Mouse (Mus musculus) urinary bladder, postnatal 36 days (tissue): ENCODE data around the gene Hscb.
"Not testable (repeated sequence)": the region's sequence is repeated elsewhere in the genome, so short reads cannot be mapped to it uniquely, and the experiment has no call there.

Experiments
- DNase-seq, 2 experiments: peaks; one replicate each; pipeline ENCODE4 v3.0.0; 2022; ENCODE audit warnings: low spot score in 2 of 2, mixed read lengths in 1 of 2

The Hscb gene

DNA sequence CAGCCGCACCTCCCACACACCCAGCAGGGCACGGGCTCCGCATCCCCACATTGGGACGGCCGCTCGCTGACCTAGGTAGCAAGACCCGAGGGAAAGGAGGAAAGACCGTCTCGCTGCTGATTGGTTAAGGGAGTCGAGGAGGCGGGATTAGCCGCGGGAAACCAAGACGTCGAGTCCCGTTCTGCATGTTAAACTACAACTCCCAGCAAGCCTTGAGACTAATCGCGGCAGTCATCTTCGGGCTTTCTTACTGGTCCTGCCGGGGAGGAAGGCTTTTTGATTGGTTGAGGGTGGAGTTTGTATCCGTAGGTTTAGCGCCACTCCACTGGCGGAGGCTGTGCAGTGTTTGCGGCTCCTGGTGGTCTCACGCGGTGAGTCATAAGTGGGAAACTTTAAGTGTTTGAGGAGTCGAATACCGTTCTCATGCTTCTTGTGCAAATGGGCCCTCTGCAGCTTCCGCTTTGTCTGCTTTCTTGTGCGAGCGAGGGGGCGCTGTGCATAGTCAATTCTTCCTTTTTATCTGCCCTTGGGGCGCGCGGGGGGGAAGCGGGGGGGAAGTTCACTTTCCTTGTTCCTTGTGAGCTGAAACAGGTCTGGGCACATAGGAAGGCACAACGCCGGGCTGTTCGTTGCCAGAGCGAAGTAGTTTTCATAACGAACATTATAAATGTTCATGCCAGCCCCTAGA is at the start of gene Hscb, which contains the start of gene Chek2:
Gene Hscb, minus strand, starts transcription at position 100 of the 688 bp plus-strand sequence.
Gene Chek2, plus strand, starts transcription at position 302 of the 688 bp plus-strand sequence.
- DNase-seq: peak; percentile 95 to 98

DNA sequence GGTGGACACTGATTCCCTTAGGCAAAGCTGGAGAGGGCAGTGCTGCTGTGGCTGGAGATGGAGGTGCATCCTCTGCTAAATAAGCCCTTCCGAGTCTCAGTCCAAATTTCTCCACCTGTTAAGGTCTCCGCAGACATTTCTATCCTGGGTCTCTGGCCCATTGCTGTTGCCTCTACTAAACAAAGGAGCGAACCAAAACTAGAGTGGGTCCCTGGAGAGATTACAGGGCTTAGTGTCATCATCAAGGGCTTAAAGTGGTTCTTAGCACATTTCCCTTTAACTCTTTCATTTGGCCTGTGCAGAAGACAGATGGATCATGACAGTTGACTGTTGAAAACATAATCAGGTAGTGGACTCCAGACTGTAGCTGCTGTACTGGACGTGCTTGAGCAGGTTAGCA is 49.0 kb upstream of the Hscb start:
- no peak for DNase-seq

DNA sequence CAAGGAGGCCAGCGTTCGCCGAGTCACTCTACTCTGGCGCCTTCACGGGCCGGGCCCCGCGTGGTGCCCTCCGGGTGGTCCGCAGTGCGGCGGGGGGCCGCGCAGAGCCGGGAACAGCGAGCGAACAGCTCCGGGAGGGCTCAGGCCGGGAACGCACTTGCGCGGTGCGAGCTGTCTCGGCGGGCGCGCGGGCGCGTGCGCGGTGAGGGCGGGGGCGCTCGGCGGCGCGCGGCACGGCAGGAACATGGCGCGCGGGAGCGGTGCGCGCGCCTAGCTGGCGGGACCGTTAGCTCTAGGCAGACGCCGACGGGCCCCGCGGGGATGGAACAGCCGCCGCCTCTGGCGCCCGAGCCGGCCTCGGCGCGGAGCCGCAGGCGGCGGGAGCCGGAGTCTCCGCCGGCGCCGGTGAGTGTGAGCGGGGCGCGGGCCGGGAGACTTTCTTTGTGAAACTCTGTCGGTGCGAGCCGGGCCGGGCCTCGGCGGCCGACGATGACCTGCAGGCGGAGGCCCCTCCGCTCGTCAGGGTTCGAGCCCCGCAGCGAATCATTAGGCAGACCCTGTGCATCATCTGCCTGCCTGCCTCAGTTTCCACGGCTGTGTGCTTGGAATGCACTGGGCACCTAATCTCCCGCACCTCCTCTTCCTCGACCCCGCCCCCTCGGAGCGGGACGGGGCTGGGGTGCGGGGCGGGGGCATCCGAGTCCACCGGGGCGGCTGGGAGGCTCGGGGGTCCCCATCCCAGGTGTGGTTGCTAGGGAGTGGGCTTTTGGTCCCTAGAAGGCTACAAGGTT is 40.2 kb upstream of the Hscb start, which contains the start of gene Ttc28:
Gene Ttc28, plus strand, starts transcription at position 220 of the 791 bp plus-strand sequence.
- DNase-seq: peak; percentile 76 to 83

DNA sequence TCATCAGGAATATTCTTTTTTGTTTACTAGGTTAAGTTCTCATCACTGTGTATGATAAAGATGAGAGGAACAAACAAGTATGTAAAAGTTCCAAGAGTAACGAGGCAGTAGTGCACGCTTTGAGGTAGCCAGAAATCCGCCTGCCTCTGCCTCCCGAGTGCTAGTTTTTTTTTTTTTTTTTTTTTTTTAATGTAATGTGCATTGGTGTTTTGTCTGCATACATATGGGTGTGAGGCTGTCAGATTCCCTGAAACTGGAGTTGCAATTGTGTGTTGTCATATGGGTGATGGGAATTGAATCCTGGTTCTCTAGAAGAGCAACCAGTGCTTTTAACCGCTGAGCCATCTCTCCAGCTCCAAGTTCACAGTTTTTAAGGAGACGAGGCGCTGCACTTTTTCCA is 39.5 kb upstream of the Hscb start:
- no peak for DNase-seq

DNA sequence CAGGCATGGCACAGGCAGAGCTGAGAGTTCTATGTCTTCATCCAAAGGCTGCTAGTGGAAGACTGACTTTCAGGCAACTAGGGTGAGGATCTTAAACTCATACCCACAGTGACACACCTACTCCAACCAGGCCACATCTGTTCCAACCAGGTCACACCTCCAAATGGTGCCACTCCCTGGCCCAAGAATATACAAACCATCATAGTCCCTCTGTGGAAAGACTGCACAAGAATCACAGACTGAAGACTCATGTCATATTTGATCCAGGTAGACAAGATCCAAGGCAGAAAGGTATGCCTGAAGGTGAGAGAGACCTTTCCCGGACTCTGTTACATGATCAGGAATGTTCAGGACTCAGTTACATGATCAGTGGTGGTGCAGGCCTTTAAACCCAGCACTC is 38.9 kb upstream of the Hscb start:
- DNase-seq: not testable (repeated sequence)

DNA sequence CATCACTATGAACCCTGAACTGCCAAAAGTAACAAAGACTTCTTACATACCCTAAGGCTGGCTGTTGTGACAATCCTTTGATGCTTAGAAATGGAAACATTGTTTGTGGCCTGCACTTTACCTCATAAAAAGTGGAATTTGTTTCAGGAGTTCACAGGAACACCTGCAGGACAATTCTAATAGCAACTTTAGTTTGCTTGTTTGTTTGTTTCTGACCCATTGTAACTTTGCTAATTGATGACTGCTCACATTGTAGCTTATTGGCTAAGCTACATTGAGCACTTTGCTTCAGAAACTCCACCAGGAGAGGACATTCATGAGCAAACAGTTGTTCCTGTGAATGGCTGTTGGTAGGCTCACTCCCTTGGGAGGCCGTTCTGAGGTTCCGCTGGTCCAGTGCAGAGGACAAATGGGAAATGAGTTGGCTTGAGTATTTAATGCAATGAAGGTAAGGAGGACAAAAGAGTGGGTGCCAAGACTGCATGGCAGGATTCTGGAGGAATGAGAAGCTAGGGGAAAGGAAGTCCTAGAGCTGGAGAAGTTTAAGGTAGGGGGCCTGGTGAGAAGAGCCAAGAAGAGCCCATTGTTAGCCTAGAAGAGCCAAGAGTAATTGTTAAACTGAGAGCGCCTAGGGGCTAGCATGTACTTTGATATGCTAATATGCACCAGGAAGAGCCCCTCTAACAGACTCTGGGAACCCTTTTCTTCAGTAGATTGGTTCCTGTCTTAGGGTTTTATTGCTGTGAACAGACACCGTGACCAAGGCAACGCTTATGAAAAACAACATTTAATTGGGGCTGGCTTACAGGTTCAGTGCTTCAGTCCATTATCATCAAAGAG is 38.3 kb upstream of the Hscb start:
- DNase-seq: no peak

DNA sequence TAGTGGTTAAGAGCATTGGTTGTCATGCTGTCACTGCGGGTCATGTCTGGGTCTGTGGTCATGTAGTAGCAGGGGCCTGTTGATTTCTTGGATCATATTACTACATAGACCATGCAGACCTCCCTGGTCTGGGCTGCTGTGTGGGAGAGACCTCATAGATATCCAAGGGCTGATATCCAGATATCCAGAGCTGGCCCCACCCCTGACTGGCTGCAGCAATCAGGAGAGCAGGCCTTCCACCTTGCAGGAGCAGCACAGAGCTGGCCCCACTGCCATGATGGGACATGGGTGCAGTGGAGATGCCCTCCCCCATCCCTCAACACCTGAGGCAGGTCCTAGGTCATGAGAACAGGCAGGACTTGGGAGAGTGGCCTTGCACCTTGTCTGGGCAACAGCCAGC is 35.7 kb upstream of the Hscb start:
- no peak for DNase-seq

DNA sequence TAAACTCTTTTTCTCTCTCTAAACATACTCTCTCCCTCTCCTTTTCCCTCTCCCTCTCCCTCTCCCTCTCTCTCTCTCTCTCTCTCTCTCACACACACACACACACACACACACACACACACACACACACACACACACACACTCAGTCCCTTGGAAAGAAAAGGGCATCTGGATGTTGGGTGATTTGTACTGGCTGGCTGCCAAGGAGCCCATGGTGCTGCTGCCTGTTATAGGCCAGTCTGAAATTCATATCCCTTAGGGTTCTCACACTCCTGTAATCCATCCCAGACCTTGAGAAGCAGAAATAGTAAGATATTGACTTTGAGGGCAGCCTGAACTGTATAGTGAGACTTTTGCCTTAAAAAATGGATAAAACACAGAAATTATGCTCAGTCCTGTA is 35.1 kb upstream of the Hscb start:
- DNase-seq: no peak

DNA sequence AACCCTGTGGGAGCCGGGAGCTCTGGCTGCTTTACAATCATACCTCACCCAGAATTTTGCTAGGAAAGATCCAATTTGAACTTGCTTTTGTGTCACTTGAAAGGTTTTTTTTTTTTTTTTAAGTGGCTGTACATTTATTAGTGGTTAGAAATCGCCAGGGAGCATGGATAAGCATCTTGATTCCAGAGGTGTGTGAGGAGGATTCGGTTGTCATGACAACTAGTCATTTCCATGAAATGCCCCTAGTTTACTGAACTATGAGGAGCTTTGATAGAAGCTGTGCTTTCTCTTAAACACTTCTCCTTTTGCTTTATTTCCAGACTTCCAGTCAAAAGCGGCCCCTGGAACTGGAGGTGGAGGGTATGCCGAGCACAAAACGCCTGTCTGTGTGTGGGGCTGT is 33.6 kb upstream of the Hscb start:
- no peak for DNase-seq

DNA sequence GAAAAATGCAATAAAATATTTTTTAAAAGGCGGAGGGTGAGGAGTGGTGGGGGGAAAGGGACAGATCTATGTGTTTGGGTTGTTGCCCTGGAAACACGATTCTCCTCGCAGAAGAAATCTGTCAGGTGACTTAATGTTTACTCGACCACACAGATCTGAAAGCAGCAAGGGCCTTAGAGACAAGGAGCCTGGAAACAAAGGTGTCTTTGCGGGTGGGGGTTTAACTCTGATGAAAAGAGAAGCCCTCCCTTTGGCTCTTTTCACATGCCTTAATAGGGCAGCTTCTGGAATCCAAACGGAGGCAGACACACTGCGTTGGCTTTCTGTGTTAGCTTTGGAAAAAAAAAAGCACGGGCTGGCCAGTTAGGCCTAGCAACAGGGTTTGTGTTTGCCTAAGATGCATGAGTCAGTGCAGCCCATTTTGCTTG is 29.7 kb upstream of the Hscb start:
- peak; percentile 24 to 42 for DNase-seq

DNA sequence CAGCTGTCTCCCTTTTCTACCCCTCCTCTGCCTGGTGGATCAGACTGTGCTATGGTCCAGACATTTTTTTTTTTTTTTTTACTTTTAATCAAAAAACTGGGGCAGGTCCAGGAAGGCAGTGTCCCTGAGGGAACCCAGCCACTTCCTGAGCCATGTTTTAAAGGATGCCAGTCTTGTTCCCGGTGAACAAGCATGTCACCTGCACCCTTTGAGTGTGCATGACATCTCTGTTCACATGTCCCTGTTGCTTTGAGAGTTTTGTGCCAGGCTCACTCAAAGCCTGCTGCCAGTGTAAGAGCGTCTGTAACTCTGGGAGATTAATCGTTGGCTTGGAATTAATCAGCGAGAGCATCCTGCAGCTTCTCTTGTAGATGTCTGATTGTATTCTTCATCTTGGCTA is 28.9 kb upstream of the Hscb start:
- no peak for DNase-seq

DNA sequence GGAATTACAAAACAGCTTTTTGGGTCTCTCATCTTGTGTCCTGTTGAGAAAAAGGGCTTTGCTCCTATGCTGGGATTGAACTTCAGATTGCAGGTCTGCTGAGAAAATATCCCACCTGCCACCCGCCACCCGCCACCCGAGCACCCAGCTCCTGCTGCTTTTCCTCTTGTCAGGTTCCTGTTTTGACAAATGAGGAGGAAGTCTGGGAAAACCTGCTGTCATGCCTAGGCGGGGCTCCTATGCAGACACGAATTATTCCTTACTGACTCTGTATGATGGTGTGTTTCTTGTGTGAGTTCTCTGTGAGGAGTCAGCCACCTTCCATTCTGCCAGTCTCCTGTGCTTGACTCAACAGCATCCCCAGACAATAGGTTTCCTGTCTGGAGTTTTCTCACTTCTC is 20.9 kb upstream of the Hscb start:
- DNase-seq: no peak

DNA sequence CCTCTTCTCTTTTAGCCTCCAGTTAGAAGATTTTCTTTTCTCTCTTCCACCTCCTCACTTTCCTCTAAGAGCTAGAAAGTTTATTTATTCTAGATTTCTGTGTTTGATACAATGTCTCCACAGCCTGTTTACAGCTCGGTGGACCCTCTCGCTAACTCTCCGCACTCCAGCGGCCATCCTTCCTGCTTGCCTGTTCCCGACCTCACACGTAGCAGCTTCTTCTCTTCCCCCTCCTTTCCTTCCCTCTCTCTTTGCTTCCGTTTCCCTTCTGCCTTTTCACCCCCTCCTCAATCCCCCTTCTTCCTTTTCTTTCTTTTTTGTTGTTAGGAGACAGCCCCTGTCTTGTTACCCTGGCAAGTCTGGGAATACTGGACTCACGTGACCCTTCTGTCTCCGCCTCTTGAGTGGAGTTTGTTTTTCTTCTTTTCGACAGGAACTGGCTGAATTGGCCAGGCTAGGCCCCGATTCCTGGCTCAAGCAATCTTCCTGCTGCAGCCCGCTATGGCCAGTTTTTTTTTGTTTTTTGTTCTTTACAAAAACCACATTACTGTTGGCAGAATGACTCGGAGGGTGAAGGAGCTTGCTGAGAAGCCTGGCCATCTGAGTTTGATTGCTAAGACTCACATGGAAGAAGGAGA is 19.6 kb upstream of the Hscb start:
- DNase-seq: peak in 1 of 2 experiments; percentile 65

DNA sequence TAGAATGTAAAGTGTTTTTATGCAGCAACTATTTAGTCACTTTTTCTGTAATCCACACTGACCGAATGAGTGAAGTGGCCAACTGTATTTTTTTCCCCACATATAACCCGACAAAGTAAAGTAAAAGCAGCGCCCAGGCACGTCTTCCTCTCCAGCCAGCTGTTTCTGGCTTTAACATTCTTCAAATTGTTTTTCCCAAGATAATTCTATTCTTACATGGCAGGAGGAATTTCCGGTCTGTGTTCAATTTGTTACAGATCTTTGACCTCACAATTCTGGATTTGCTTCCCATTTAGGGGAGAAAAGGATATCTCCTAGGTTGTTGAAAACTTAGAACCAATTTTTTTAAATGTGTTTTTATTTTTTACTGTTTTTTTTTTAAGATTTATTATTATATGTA is 17.5 kb upstream of the Hscb start:
- no peak for DNase-seq

DNA sequence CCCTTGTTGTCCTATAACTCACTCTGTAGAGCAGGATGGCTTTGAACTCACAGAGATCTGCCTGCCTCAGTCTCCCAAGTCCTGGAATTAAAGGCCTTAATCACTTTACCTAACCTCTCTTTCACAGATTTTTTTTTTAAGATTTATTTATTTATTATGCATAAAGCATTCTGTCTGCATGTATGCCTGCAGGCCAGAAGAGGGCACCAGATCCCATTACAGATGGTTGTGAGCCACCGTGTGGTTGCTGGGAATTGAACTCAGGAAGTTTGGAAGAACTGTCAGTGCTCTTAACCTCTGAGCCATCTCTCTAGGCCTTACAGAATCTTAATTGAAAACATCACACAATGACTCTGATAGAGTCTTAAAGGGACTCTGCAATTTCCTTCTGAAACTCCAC is 13.4 kb upstream of the Hscb start:
- DNase-seq: no peak

DNA sequence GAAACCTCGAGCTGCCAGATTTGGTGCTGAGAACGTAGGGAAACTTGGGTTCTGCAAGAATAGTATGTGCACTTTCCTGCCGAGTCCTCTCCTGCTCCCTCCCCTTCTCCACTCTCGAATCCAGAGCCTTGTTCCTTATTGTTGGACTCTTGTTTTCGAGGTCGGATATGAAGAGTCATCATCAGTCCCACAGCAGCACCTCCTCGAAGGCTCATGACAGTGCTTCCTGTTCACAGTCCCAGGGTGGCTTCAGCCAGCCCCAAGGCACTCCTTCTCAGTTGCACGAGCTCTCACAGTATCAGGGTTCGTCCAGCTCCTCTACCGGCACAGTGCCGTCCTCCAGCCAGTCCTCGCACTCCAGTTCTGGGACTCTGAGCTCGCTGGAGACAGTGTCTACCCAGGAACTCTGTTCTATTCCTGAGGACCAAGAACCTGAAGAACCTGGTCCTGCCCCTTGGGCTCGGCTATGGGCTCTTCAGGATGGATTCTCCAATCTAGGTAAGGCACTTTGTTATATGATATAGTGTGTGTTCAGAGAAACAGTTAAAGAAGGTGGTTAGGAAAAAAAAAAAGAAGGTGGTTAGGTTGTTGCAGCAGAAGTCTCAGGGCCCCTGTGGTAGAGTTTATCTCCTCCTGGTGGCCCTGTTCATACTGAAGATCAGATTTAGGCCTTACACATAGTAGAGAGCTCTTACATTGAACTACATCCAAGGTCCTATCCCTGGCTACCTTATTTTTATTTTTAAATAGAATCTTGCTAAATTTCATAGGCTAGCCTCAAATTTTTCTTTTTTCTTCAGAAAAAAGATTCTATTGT is 1.7 kb upstream of the Hscb start:
- no peak for DNase-seq

DNA sequence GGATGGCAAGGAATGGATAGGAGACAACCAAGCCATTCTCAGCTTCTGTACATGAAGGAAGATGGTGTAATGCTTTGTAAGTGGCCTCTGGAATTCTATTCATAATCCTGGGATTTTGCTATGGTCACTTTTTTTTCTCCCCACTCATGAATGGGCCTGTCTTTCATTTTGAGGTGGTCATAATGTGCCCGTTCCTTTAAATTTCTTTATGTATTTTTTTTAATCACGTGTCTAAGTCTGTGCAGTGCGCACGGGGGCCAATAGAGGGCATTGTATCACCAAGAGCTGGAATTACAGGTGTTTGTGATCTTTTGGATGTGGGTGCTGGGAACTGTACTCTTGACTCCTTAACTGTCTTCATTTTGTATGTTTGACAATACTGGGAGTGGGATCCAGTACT is 888 bp upstream of the Hscb start:
- DNase-seq: peak; percentile 13 to 47

DNA sequence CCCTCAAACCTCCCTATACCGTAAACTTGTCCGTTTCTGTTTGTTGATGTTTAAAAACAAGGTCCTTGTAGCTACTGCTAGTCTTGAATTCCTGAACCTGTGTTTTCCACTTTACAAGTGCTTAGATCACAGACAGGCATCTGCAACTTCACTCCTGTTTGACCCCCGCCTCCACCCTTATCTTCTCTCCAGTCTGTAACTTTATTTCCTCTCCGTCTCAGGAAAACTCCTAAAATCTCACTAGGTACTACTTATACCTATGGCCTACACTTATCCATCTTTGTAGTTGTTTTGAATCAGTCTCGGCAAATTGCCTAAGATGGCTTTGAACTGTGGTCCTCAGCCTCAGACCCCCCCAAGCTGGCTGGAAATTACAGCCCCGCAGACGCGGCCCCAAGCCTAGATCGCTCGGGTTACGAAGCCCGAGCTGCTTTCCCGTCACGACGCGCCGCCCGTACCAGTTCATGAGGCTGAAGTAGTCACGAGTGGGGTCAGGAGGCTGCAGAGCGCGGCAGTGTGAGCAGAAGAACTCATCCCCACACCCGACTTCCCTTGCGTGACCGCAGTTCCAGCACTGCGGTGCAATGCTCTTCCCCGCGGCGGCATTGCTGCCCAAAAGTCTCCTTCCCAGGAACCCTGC is 419 bp downstream of the Hscb start:
- DNase-seq: no peak

DNA sequence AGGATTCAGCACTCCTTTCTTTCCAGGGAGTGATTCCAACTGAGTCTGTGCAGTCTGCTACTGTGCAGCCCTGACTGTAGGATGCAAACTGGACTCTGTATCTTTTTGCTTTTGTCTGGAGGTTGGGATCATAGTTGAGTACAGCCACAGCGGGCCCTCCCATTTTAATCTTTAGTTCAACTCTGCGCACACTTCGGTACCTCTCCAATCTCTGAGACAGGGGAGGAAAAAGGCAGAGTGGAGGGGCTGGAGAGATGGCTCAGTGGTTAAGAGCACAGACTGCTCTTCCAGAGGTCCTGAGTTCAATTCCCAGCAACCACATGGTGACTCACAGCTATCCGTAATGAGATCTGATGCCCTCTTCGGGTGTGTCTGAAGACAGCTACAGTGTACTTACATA is 1.6 kb downstream of the Hscb start:
- DNase-seq: not testable (repeated sequence)

DNA sequence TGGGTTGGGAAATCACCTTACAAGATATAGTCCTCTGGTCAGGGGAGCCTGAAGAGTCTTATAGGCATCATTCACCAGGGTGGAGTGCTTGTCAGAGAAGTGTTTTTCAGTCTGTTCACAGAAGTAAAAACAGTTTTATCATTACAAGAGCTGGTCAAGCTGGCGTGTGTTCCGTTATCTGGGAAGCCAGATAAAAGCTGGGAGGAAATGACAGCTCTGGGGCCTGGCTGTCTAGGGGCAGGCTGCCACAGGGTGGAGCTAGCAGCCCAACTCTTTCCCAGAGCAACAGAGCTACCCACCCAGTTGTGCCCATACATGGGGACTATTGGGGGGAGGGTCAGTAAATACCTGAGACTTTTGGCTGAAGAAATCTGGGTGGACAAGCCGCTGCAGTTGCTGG is 3.6 kb downstream of the Hscb start:
- peak; percentile 31 to 51 for DNase-seq
